Mouse (Mus musculus): Measurements from ENCODE around the gene Dyrk1a.

- TF ChIP-seq POLR2A (IDR thresholded peaks at IDR 0.05; ENCODE audit: borderline replicate concordance, extremely low read depth, low read depth, low read length) (no peak), CTCF (IDR thresholded peaks at IDR 0.05; ENCODE audit: insufficient read depth, low read length) (no peak)
Measured at GRCm38 (mm10) chr16:94524691-94525090, 45.1 kb upstream of the Dyrk1a start.

Data from lung, adult 2 months (tissue).